Mouse (Mus musculus): ENCODE results near the gene Sh3gl2. TPM values are rescaled to one million over a fixed set of nuclear protein-coding genes. Genes with fewer than 3 reads are reported as not detected.

The Sh3gl2 gene
- total and polyA plus RNA-seq, 3 experiments, result not detected

GRCm38 (mm10) chr4:85629381-85629780, 424.5 kb downstream of the Sh3gl2 start:
- Histone ChIP-seq H3K9me3 (replicated peaks; ENCODE audit: low read length) (peaks cover 38% of the 10 kb centered on the region), H3K4me3 (replicated peaks in 1 of 3; ENCODE audit: low read depth in 2 of 3, low read length in 2 of 3, poor library complexity in 1 of 3) (no peak overlapping the region), H3K4me2 (ENCODE audit: insufficient read depth, low read depth, poor library complexity, severe bottlenecking) (no peak overlapping the region), H3K9ac (ENCODE audit: insufficient read depth, low read depth) (no peak overlapping the region), H3K4me1 (ENCODE audit: control insufficient read depth in 1 of 2, insufficient read depth in 2 of 2) (no peaks in the 10 kb centered on the region), H3K79me2 (replicated peaks; ENCODE audit: control insufficient read depth, extremely low read depth, insufficient read depth, poor library complexity, severe bottlenecking) (no peaks in the 10 kb centered on the region), H3K36me3 (replicated peaks in 1 of 2; ENCODE audit: control insufficient read depth in 1 of 2, insufficient read depth in 1 of 2, low read length in 1 of 2) (no peaks in the 10 kb centered on the region), H3K27ac (ENCODE audit: insufficient read depth, low read depth) (no peak overlapping the region), H3K27me3 (replicated peaks) (no peaks in the 10 kb centered on the region)
- DNase-seq (ENCODE audit: extremely low read depth), result no peak
- TF ChIP-seq RCOR1 (conservative IDR thresholded peaks at IDR 0.05; ENCODE audit: low read depth, low read length) (no peak), MAX (IDR thresholded peaks at IDR 0.05; ENCODE audit: low read length) (no peak), TCF12 (IDR thresholded peaks at IDR 0.05; ENCODE audit: low read depth, low read length) (no peak), JUND (conservative IDR thresholded peaks at IDR 0.05; ENCODE audit: low read depth, low read length) (no peak)
- dilution Hi-C loops (cut with MboI; ENCODE audit: extremely low pct_ligation_motif_present, extremely low pct_unique_long_range_greater_than_20kb, low sequenced_read_pairs) (no loop called here), in situ Hi-C loops (cut with MboI; ENCODE audit: low pct_ligation_motif_present, low pct_unique_long_range_greater_than_20kb, low sequenced_read_pairs) (no loop called here)

- no peak for TF ChIP-seq E2F4 (IDR thresholded peaks at IDR 0.05; ENCODE audit: insufficient replicate concordance, low read depth, low read length)
- TF ChIP-seq ZNF384 (IDR thresholded peaks at IDR 0.05; ENCODE audit: low read depth, low read length), result no peak
- no peak for TF ChIP-seq CHD2 (IDR thresholded peaks at IDR 0.05; ENCODE audit: low read length)
- TF ChIP-seq EP300 (IDR thresholded peaks at IDR 0.05; ENCODE audit: low read length), result no peak
- TF ChIP-seq MAFK (IDR thresholded peaks at IDR 0.05; ENCODE audit: insufficient replicate concordance, low read length), result no peak
- TF ChIP-seq GABPA (IDR thresholded peaks at IDR 0.05; ENCODE audit: insufficient replicate concordance, low read depth, low read length), result no peak
- TF ChIP-seq TCF12 (IDR thresholded peaks at IDR 0.05; ENCODE audit: low read depth, low read length), result no peak
- no peak for TF ChIP-seq MYC (IDR thresholded peaks at IDR 0.05; ENCODE audit: low read depth, low read length)
- peaks cover 41% of the 10 kb centered on the region for H3K9me3 ChIP-seq (replicated peaks; ENCODE audit: low read length)
- in situ Hi-C loops (cut with MboI; ENCODE audit: low pct_ligation_motif_present, low pct_unique_long_range_greater_than_20kb, low sequenced_read_pairs), result no loop called here
- no peaks in the 10 kb centered on the region for H3K79me2 ChIP-seq (replicated peaks; ENCODE audit: control insufficient read depth, extremely low read depth, insufficient read depth, poor library complexity, severe bottlenecking)
- no peak overlapping the region for H3K27ac ChIP-seq (ENCODE audit: insufficient read depth, low read depth)
- no peak overlapping the region for H3K4me3 ChIP-seq (replicated peaks in 1 of 3; ENCODE audit: low read depth in 2 of 3, low read length in 2 of 3, poor library complexity in 1 of 3)
- no peaks in the 10 kb centered on the region for H3K36me3 ChIP-seq (replicated peaks in 1 of 2; ENCODE audit: control insufficient read depth in 1 of 2, insufficient read depth in 1 of 2, low read length in 1 of 2)
- H3K27me3 ChIP-seq (replicated peaks), result no peaks in the 10 kb centered on the region
- no peak overlapping the region for H3K4me2 ChIP-seq (ENCODE audit: insufficient read depth, low read depth, poor library complexity, severe bottlenecking)
- H3K4me1 ChIP-seq (ENCODE audit: control insufficient read depth in 1 of 2, insufficient read depth in 2 of 2), result no peaks in the 10 kb centered on the region
- dilution Hi-C loops (cut with MboI; ENCODE audit: extremely low pct_ligation_motif_present, extremely low pct_unique_long_range_greater_than_20kb, low sequenced_read_pairs), result no loop called here
- H3K9ac ChIP-seq (ENCODE audit: insufficient read depth, low read depth), result no peak overlapping the region
- DNase-seq (ENCODE audit: extremely low read depth), result no peak
Observed at GRCm38 (mm10) chr4:85669271-85669670, 464.3 kb downstream of the Sh3gl2 start.

- in situ Hi-C loops (cut with MboI; ENCODE audit: low pct_ligation_motif_present, low pct_unique_long_range_greater_than_20kb, low sequenced_read_pairs), result no loop called here
- peaks cover 42% of the 10 kb centered on the region for H3K9me3 ChIP-seq (replicated peaks; ENCODE audit: low read length)
- H3K4me1 ChIP-seq (ENCODE audit: control insufficient read depth in 1 of 2, insufficient read depth in 2 of 2), result no peaks in the 10 kb centered on the region
- no peak for DNase-seq (ENCODE audit: extremely low read depth)
- H3K27me3 ChIP-seq (replicated peaks), result no peaks in the 10 kb centered on the region
- no peaks in the 10 kb centered on the region for H3K36me3 ChIP-seq (replicated peaks in 1 of 2; ENCODE audit: control insufficient read depth in 1 of 2, insufficient read depth in 1 of 2, low read length in 1 of 2)
- H3K4me2 ChIP-seq (ENCODE audit: insufficient read depth, low read depth, poor library complexity, severe bottlenecking), result no peak overlapping the region
- H3K9ac ChIP-seq (ENCODE audit: insufficient read depth, low read depth), result no peak overlapping the region
- dilution Hi-C loops (cut with MboI; ENCODE audit: extremely low pct_ligation_motif_present, extremely low pct_unique_long_range_greater_than_20kb, low sequenced_read_pairs), result no loop called here
- TF ChIP-seq TBP (conservative IDR thresholded peaks at IDR 0.05; ENCODE audit: low read depth, low read length), result no peak
- no peak for TF ChIP-seq ZNF384 (IDR thresholded peaks at IDR 0.05; ENCODE audit: low read depth, low read length)
- TF ChIP-seq ZC3H11A (IDR thresholded peaks at IDR 0.05; ENCODE audit: low read depth, low read length), result no peak
- TF ChIP-seq SMC3 (IDR thresholded peaks at IDR 0.05; ENCODE audit: low read depth, low read length), result no peak
- no peak for TF ChIP-seq CHD1 (IDR thresholded peaks at IDR 0.05; ENCODE audit: low read depth, low read length)
- TF ChIP-seq USF1 (IDR thresholded peaks at IDR 0.05; ENCODE audit: low read depth, low read length), result no peak
- TF ChIP-seq MXI1 (IDR thresholded peaks at IDR 0.05; ENCODE audit: low read depth, low read length), result no peak
- H3K79me2 ChIP-seq (replicated peaks; ENCODE audit: control insufficient read depth, extremely low read depth, insufficient read depth, poor library complexity, severe bottlenecking), result no peaks in the 10 kb centered on the region
- H3K27ac ChIP-seq (ENCODE audit: insufficient read depth, low read depth), result no peak overlapping the region
- H3K4me3 ChIP-seq (replicated peaks in 1 of 3; ENCODE audit: low read depth in 2 of 3, low read length in 2 of 3, poor library complexity in 1 of 3), result no peak overlapping the region
Observed at GRCm38 (mm10) chr4:85669735-85670134, 464.8 kb downstream of the Sh3gl2 start.
